Mouse (Mus musculus): ENCODE data around the gene Ces3a. TPM values are rescaled to one million over a fixed set of nuclear protein-coding genes. Genes with fewer than 3 reads are reported as not detected.
"Not testable (repeated sequence)": the region's sequence is repeated elsewhere in the genome, so short reads cannot be mapped to it uniquely, and the experiment has no call there.

Gene Ces3a
- polyA plus RNA-seq, 1 experiment from 2014 or later, result not detected

DNA sequence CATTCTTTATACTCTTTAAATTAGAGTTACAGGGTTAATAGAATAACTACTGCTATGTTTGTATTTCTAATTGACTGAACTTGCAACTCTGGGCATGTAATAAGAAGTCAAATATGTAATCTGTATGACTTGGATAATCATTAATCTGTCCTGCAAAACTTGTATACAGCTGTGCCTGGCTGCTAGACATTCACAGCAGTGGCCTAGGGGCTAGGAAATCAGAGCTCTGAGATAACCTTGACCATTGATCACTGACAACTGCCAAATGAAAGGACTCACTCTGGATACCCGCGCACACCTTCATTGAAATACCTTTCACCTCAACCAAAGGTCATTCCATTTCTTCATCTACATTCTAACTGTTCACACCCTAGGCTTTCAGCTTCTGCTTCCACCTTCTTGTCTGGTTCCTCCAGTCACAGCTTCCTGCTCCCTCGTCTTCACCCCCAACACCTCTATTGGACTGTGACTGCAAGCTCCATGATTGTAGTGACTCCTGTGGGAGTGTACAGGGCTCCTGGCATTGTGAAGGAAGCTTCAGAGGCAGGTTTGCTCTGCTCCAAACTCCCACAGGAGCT, 2.5 kb upstream of the Ces3a start:
- no peak overlapping the region for H3K9ac ChIP-seq (ENCODE audit: low read length)
- peak; percentile 86; the same call in 1 of the 2 replicates for ATAC-seq (ENCODE audit: insufficient read depth, low FRiP score)
- no peak overlapping the region for H3K4me2 ChIP-seq (ENCODE audit: low read depth, low read length)
- no peaks in the 10 kb centered on the region for H3K36me3 ChIP-seq (ENCODE audit: control insufficient read depth, insufficient read depth, low read length)
- no peaks in the 10 kb centered on the region for H3K27me3 ChIP-seq (ENCODE audit: control insufficient read depth, insufficient read depth, low read length)
- no peaks in the 10 kb centered on the region for H3K9me3 ChIP-seq (replicated peaks; ENCODE audit: control insufficient read depth, low read length)
- WGBS, result 46% methylated on average over 3 of the region's 3 CpGs
- H3K27ac ChIP-seq (ENCODE audit: low read length), result peak overlapping the region; percentile 51; the same call in 1 of the 2 replicates
- no peak overlapping the region for H3K4me3 ChIP-seq (replicated peaks; ENCODE audit: low read length)
- no peaks in the 10 kb centered on the region for H3K4me1 ChIP-seq (ENCODE audit: control insufficient read depth, insufficient read depth, low read length)

DNA sequence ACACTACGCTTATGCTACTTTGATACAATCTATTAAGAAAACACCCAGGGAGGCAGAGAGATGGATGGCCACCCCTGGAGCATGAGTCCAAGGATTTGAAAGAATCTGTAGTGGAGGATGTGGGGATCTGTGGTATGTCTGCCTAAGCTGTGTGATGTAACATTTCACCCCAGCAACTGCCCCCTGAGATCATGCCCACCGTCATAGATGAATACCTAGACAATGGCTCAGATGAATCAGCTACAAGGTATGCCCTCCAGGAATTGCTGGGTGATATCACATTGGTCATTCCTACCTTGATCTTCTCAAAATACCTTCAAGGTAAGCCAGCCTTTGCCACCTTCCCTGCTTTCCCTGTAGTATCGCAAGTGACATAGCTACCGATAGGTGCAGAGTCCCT, 7.8 kb downstream of the Ces3a start:
- H3K4me2 ChIP-seq (ENCODE audit: low read depth, low read length), result no peak overlapping the region
- H3K9ac ChIP-seq (ENCODE audit: low read length), result no peak overlapping the region
- H3K36me3 ChIP-seq (ENCODE audit: control insufficient read depth, insufficient read depth, low read length), result no peaks in the 10 kb centered on the region
- H3K27me3 ChIP-seq (ENCODE audit: control insufficient read depth, insufficient read depth, low read length), result no peaks in the 10 kb centered on the region
- no peak for ATAC-seq (ENCODE audit: insufficient read depth, low FRiP score)
- H3K9me3 ChIP-seq (replicated peaks; ENCODE audit: control insufficient read depth, low read length), result no peaks in the 10 kb centered on the region
- no peak overlapping the region for H3K27ac ChIP-seq (ENCODE audit: low read length)
- 83% methylated on average over 4 of the region's 4 CpGs for WGBS
- H3K4me3 ChIP-seq (replicated peaks; ENCODE audit: low read length), result no peak overlapping the region
- no peaks in the 10 kb centered on the region for H3K4me1 ChIP-seq (ENCODE audit: control insufficient read depth, insufficient read depth, low read length)

GRCm38 (mm10) chr8:105060056-105060455, 11.7 kb downstream of the Ces3a start:
- no peaks in the 10 kb centered on the region for H3K27me3 ChIP-seq (ENCODE audit: control insufficient read depth, insufficient read depth, low read length)
- H3K4me3 ChIP-seq (replicated peaks; ENCODE audit: low read length), result no peak overlapping the region
- no peak for ATAC-seq (ENCODE audit: insufficient read depth, low FRiP score)
- H3K36me3 ChIP-seq (ENCODE audit: control insufficient read depth, insufficient read depth, low read length), result no peaks in the 10 kb centered on the region
- no peak overlapping the region for H3K9ac ChIP-seq (ENCODE audit: low read length)
- H3K4me1 ChIP-seq (ENCODE audit: control insufficient read depth, insufficient read depth, low read length), result no peaks in the 10 kb centered on the region
- no peak overlapping the region for H3K27ac ChIP-seq (ENCODE audit: low read length)
- H3K4me2 ChIP-seq (ENCODE audit: low read depth, low read length), result no peak overlapping the region
- 0 out of 2 replicates have a peak, but pooled peaks cover 2% of the 10 kb centered on the region for H3K9me3 ChIP-seq (replicated peaks; ENCODE audit: control insufficient read depth, low read length)

DNA sequence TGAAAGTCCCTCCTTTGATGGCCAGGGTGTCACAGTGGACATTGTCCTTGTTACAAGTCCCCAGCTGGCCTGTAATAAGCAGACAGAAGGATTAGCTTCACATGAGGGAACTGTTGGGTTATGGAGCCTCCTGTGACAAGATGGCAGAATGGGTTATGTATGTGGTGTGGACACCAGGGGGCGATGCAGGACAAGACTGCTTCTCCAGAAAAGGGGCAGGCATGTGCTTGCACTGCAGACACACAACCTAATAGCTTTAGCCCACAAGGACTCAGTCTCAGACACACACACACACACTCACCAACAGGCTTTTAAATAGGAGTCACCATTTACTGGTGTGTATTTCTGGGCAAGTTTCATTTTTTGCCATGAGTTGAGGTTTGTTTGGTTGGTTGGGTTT, 18.4 kb downstream of the Ces3a start:
- Histone ChIP-seq H3K27me3 (ENCODE audit: control insufficient read depth, insufficient read depth, low read length) (no peaks in the 10 kb centered on the region), H3K27ac (ENCODE audit: low read length) (no peak overlapping the region), H3K9ac (ENCODE audit: low read length) (no peak overlapping the region), H3K36me3 (ENCODE audit: control insufficient read depth, insufficient read depth, low read length) (no peaks in the 10 kb centered on the region), H3K4me1 (ENCODE audit: control insufficient read depth, insufficient read depth, low read length) (no peaks in the 10 kb centered on the region), H3K4me3 (replicated peaks; ENCODE audit: low read length) (no peak overlapping the region), H3K4me2 (ENCODE audit: low read depth, low read length) (no peak overlapping the region), H3K9me3 (replicated peaks; ENCODE audit: control insufficient read depth, low read length) (0 out of 2 replicates have a peak, but pooled peaks cover 2% of the 10 kb centered on the region)
- no peak for ATAC-seq (ENCODE audit: insufficient read depth, low FRiP score)
- 0% methylated on average over 1 of the region's 1 CpGs for whole genome bisulfite sequencing

DNA sequence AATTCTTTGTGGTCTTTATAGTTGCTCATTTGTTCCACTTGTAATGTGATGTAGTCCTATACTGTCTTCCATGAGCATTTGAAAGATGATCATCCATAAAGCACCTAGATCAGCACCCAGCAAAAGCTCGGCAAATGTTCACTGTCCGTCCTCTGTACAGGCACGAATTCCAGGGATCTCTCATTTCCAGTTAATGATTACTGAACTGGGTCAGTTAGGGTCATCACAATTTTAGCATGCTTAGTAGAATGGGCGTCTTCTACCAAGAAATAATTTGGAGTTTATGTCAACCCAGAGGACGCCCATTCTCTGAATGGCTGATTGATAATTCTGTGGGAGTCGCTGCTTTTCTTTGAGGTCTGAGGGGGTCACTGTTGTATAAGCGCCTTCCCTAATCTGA, 19.5 kb downstream of the Ces3a start:
- not testable (repeated sequence) for H3K4me3 ChIP-seq (replicated peaks; ENCODE audit: low read length); H3K4me1 ChIP-seq (ENCODE audit: control insufficient read depth, insufficient read depth, low read length); H3K9ac ChIP-seq (ENCODE audit: low read length); H3K9me3 ChIP-seq (replicated peaks; ENCODE audit: control insufficient read depth, low read length); H3K27ac ChIP-seq (ENCODE audit: low read length); ATAC-seq (ENCODE audit: insufficient read depth, low FRiP score); H3K4me2 ChIP-seq (ENCODE audit: low read depth, low read length); H3K36me3 ChIP-seq (ENCODE audit: control insufficient read depth, insufficient read depth, low read length); H3K27me3 ChIP-seq (ENCODE audit: control insufficient read depth, insufficient read depth, low read length)
- 60% methylated on average over 7 of the region's 7 CpGs for WGBS

- no peak overlapping the region for H3K4me2 ChIP-seq (ENCODE audit: low read depth, low read length)
- ATAC-seq (ENCODE audit: insufficient read depth, low FRiP score), result no peak
- H3K9ac ChIP-seq (ENCODE audit: low read length), result no peak overlapping the region
- no peaks in the 10 kb centered on the region for H3K36me3 ChIP-seq (ENCODE audit: control insufficient read depth, insufficient read depth, low read length)
- no peak overlapping the region for H3K27ac ChIP-seq (ENCODE audit: low read length)
- H3K9me3 ChIP-seq (replicated peaks; ENCODE audit: control insufficient read depth, low read length), result no peaks in the 10 kb centered on the region
- no peaks in the 10 kb centered on the region for H3K4me1 ChIP-seq (ENCODE audit: control insufficient read depth, insufficient read depth, low read length)
- H3K4me3 ChIP-seq (replicated peaks; ENCODE audit: low read length), result no peak overlapping the region
- H3K27me3 ChIP-seq (ENCODE audit: control insufficient read depth, insufficient read depth, low read length), result no peaks in the 10 kb centered on the region
These were observed 20.6 kb downstream of the Ces3a start for GRCm38 (mm10) chr8:105068971-105069370.

DNA sequence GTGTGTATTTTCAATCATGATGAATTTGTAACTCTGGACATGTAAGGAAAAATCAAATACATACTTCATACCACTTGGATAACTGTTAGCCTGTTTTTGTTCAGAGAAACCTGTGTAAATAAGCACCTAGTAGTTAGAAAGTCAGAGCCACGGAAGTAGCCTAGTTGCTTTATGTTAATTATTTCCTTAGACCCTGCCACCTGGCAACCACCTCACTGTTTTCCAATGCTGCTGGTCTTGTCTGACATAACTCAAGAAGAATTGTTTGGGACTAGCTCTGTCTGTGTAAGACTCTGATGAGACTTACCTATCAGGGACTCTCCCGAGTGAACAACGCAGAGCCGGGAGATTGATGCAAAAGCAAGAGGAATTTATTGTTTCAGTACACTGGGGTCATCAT, 28.2 kb downstream of the Ces3a start:
- no peak overlapping the region for H3K27ac ChIP-seq (ENCODE audit: low read length)
- no peak overlapping the region for H3K4me2 ChIP-seq (ENCODE audit: low read depth, low read length)
- no peak for ATAC-seq (ENCODE audit: insufficient read depth, low FRiP score)
- no peak overlapping the region for H3K9ac ChIP-seq (ENCODE audit: low read length)
- no peaks in the 10 kb centered on the region for H3K36me3 ChIP-seq (ENCODE audit: control insufficient read depth, insufficient read depth, low read length)
- 88% methylated on average over 4 of the region's 4 CpGs for WGBS
- H3K9me3 ChIP-seq (replicated peaks; ENCODE audit: control insufficient read depth, low read length), result no peaks in the 10 kb centered on the region
- no peak overlapping the region for H3K4me3 ChIP-seq (replicated peaks; ENCODE audit: low read length)
- no peaks in the 10 kb centered on the region for H3K4me1 ChIP-seq (ENCODE audit: control insufficient read depth, insufficient read depth, low read length)
- no peaks in the 10 kb centered on the region for H3K27me3 ChIP-seq (ENCODE audit: control insufficient read depth, insufficient read depth, low read length)

- Histone ChIP-seq H3K4me3 (replicated peaks; ENCODE audit: low read length) (no peak overlapping the region), H3K4me1 (ENCODE audit: control insufficient read depth, insufficient read depth, low read length) (no peaks in the 10 kb centered on the region), H3K9ac (ENCODE audit: low read length) (no peak overlapping the region), H3K27ac (ENCODE audit: low read length) (no peak overlapping the region), H3K36me3 (ENCODE audit: control insufficient read depth, insufficient read depth, low read length) (no peaks in the 10 kb centered on the region), H3K9me3 (replicated peaks; ENCODE audit: control insufficient read depth, low read length) (no peaks in the 10 kb centered on the region), H3K27me3 (ENCODE audit: control insufficient read depth, insufficient read depth, low read length) (no peaks in the 10 kb centered on the region), H3K4me2 (ENCODE audit: low read depth, low read length) (no peak overlapping the region)
- 75% methylated on average over 6 of the region's 6 CpGs for WGBS
- no peak for ATAC-seq (ENCODE audit: insufficient read depth, low FRiP score)
These were observed 28.7 kb downstream of the Ces3a start for GRCm38 (mm10) chr8:105077071-105077470.

DNA sequence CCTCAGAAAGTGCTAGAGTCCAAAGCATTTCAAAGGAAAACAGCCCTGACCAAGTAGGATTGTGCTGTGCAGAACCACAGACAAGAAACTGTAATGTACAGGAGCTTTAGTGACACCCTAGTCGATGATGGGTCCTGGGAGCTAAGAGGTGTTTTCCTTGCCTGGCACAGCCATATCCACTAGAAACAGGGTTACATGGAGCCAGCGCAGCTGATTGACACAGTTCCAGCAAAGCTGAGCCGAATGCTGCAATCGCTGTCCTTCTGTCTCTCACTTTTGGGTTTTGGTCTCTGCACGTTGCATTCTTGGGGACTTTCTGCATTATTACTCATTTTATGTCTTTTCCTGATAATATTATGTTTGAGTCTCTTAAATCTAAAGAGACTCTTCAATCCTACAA, 30.2 kb downstream of the Ces3a start:
- Histone ChIP-seq H3K9ac (ENCODE audit: low read length) (no peak overlapping the region), H3K36me3 (ENCODE audit: control insufficient read depth, insufficient read depth, low read length) (no peaks in the 10 kb centered on the region), H3K27ac (ENCODE audit: low read length) (no peak overlapping the region), H3K4me2 (ENCODE audit: low read depth, low read length) (no peak overlapping the region), H3K9me3 (replicated peaks; ENCODE audit: control insufficient read depth, low read length) (no peaks in the 10 kb centered on the region), H3K4me3 (replicated peaks; ENCODE audit: low read length) (no peak overlapping the region), H3K27me3 (ENCODE audit: control insufficient read depth, insufficient read depth, low read length) (no peaks in the 10 kb centered on the region), H3K4me1 (ENCODE audit: control insufficient read depth, insufficient read depth, low read length) (no peaks in the 10 kb centered on the region)
- 75% methylated on average over 5 of the region's 5 CpGs for WGBS
- no peak for ATAC-seq (ENCODE audit: insufficient read depth, low FRiP score)

Data from stomach, embryonic 16.5 days (tissue).